Mouse (Mus musculus) lung, postnatal 36 days (tissue): ENCODE data around the gene Fars2.

Experiments used
- DNase-seq: peaks from one replicate; pipeline ENCODE4 v3.0.0; 2022; ENCODE audit warnings: mixed read lengths

Fars2 gene

GRCm38 (mm10) chr13:36529467-36530039 is 412.3 kb downstream of the Fars2 start:
- no peak for DNase-seq

GRCm38 (mm10) chr13:36530852-36531251 is 413.6 kb downstream of the Fars2 start:
- DNase-seq = peak; percentile 63

GRCm38 (mm10) chr13:36531893-36532292 is 414.7 kb downstream of the Fars2 start:
- no peak for DNase-seq

- DNase-seq = no peak
These were observed 415.9 kb downstream of the Fars2 start for GRCm38 (mm10) chr13:36533071-36533470.

GRCm38 (mm10) chr13:36533518-36533917 is 416.3 kb downstream of the Fars2 start:
- no peak for DNase-seq

- no peak for DNase-seq
These were observed 416.8 kb downstream of the Fars2 start for GRCm38 (mm10) chr13:36533966-36534540.

- DNase-seq = no peak
These were observed 420.4 kb downstream of the Fars2 start for GRCm38 (mm10) chr13:36537580-36537979.

DNA sequence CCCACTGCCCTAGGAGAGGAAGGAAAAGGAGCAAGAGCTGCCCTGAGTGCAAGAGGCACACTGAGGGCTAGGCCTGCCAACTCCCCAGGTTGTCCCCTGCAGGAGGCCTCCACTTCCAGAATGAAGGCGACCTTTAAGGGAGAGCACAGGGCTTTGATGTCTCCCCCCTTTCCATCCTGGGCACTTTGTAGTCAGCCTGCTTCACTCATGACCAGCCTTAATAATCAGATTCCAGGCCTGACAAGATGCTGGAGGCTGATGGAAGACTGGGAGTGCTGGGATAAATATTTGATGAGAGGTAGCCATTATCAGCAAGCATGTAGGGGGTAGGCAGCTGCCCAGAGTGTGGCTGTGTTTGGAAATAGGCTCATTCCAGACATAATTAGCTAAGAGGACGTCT is 421.2 kb downstream of the Fars2 start:
- DNase-seq = no peak

DNA sequence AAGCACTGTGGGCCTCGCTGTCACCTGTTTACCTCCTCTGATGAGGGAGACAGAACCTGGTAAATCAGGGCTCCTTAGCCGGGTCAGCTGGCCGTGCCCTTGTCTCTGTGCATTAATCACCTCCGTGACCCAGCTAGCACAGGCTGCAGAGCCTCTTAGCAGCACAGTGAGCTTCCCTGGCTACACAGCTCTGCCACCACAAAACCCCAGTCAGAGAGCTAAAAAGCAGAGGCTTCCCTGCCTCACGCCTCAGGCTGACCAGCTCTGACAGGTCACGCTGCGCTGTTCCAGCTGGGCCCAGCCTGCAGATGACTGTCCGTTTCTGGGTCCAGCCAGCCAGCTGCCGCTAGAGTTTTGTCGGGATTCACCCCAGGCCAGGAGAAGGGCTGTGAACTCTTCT is 423.0 kb downstream of the Fars2 start:
- peak; percentile 41 for DNase-seq

DNA sequence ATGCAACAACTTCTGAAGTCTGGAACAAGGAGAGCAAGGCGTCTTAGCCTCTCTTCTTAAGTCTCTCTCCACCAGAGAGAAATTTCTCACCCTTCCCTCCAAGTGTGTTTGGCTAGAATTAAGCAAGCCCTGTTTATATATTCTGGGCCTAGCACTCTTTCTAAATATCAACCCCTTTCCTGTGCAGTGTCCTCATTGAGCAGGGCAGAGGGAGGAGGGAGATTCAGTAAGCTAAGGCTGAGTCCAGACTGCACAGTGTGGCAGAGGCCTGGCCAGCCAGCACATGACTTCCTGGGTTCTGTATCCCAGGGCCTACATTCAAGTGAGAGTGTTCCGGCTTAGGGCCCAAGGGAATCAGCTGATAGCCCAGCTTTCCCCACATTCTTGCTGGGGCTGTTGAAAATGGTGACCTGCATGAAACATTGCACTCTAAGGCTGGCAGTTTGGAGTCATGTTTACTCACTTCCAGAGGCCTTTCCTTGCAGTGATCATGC is 424.1 kb downstream of the Fars2 start:
- no peak for DNase-seq

DNA sequence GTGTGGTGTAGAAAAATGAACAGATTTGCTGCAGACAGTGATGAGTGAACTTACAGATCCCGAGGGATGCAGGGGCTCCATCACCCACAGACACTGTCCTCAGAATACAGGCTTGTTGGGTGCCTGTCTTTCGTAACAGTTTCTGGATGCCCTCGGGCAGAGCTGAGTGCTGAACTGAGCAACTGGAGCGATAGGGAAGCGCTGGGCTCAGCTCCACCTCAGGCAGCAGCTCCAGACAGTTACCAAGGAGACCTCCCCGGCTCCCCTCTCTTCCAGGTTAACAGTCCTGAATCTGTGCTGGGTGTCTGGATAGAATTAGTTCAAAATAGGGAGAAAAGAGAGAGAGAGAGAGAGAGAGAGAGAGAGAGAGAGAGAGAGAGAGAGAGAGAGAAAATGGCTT is 433.5 kb downstream of the Fars2 start:
- DNase-seq = no peak

DNA sequence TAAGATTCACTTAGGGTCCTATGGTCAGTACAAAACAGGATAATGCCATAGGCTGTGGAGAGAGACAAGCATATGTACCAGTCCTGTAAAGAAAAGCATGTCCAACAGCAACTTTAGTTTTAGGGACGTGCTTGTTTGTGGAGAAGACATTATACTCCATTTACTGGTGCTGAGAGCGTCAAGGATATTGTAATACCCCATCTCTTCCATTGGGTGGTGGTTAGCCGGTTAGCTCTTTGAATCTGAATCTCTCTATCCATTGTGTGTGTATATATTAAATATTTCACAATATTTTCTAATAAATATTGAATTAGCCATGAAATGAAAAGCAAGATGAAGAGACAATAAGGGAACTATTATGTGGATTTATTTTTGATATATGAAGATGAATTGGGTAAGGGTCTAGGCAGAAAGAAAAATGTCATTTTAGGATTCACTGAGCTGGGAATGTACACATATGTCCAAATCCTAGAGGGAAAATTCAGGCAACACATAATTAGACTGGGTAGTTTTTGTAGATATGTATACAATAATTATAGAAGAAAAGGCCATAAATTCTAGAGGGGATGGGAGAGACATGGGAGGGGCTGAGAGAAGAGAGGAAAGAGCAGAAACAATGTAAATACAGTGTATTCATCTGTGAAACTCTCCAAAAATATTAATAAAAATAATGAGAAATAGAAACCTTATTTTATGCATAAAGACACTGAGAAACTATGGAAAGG is 435.5 kb downstream of the Fars2 start:
- no peak for DNase-seq

DNA sequence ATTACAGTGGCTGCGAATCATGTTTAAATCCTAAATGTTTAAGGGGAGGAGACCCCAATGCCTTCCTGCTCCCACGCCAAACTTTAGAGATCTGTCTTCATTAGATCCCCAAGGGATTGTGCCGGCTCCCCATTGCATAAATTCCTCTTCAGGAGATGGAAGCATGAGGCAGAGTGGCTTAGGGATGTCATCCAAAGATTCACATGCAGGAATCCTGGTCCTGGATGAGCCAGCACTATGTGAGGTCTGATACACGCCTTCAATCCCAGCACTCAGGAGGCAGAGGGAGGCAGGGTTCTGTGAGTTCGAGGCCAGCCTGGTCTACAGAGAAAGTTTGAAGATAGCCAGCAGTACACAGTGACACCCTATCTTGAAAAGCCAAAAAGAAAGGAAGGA is 436.0 kb downstream of the Fars2 start:
- DNase-seq = no peak

- DNase-seq = no peak
These were observed 437.5 kb downstream of the Fars2 start for GRCm38 (mm10) chr13:36554743-36555142.

- peak; percentile 33 for DNase-seq
These were observed 445.5 kb downstream of the Fars2 start for GRCm38 (mm10) chr13:36562447-36563441.

DNA sequence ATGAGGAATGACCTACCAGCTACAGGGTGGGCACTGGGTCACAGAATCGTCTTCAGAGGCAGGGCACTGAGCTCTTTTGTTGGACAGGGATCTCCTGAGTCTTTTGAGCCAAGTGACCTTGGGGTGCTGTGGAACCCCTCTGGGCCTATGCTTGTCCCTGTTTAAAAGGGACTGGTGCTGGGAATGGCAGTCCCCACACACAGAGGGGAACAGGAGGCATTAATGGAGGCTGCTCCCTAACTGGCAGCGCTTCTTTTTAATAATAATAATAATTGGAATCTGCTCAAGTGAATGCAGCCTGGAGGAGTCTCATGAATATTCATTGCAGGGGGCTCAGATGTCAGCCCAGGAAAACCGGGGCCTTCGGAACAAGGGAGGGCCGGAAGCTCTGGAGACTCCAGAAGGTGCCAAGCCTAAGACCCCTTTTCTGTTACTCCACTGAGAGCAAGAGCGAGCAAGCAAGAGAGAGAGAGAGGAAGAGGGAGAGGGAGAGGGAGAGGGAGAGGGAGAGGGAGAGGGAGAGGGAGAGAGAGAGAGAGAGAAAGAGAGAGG is 447.6 kb downstream of the Fars2 start:
- DNase-seq = no peak

DNA sequence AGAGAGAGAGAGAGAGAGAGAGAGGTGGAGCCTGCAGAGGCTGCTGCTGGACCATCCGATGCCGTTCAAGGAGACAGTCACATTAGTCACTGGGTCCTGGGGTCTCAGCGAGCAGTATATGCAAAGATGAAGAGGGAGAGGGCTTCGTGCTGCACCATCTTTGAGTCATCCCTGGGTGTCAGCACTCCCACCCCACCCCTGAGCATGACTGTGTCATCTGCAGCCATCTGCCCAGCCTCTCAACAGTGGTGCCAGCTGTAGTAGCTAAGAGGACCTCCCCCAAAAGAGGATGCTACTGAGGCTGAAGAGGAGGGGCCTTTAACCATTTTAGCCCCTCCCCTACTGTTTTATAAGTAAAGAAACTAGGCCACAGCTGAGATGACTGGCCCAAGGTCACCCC is 459.6 kb downstream of the Fars2 start:
- DNase-seq = no peak

DNA sequence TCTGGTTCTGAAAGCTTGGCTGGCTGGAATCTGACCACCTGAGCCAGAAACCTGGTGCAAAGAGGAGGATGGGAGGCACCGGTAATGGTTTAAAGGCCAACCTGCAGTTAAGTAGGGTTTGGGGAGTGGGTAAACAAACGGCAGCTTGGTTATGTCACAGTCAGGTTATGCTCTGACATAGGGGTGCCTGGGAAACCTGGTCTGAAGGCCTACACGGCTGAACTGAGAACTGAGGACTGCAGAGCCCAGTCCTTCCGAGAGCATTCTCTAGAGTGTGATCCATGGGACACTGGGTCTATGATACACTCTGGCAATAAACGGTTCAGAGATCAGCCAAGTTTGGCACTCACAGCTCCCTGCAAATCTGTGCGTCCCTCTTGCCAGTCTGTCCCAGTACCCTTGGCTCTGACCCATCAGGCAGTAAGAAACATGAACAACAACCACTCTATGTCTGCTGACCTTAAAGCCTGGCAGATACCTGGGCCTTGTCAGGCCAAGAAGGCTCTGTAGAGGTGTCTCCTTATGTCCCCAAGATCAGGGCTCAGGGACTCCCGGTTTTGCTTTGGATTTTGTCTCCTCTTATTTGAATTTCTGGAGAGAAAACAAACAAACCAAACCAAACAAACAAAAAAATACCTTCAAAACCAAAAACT is 460.8 kb downstream of the Fars2 start:
- DNase-seq = no peak

- DNase-seq = peak; percentile 46
These were observed 461.5 kb downstream of the Fars2 start for GRCm38 (mm10) chr13:36578569-36579333.

DNA sequence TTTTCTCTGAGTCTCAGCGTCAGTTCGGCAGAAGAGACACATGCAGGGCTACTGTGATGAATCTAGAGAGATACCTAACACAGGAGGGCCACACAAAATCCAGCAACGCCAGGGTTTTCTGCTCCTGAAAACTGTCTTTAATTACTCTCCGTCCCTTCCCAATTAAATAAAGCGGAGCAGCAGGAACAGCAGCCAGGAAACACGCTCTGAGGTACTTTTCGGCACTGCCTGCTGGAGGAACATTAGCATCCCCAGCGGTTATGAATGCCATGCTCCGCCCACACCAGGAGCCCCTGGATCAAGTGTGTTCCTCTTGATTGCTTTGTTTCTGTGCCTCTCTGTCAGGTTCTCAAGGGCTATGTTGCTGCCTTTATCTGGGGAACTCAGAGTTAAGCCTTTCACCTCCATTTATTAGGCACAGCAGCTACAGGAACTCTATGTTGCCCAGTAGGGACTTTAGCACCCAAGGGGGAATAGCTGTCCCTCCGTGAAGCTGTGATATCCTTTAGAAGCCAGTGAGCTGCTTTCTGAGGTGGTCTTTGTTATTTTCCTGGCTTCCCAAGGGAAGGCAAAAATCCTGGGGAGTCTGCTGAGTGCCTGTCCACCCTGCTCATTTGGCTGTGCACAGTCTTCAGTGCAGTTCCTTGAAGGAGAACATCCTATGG is 465.3 kb downstream of the Fars2 start:
- DNase-seq = no peak
